Comparison of ENCODE assay signal across 9 mouse cellular contexts in the genomic region with DNA sequence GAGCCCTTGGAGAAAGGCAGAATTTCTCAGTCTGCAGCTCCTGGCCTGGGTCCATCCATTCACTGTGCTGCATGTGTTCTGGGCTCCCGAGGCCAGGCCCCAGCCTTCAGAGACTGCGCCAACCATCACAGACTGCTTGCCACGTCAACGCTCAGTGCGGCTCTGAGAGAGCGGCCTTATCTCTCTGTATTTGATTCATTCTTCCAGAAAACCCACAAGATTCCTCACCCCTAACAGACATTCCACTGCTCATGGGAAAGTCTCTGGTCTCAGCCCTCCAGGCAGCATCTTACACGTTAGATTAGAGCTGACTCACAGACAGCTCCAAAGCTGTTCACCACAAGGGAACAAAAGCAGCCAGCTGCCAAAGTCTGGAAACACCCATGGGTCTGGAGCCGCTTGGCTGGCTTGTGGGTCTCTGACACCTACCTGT.
A peak's percentile ranks its signal among the peaks of the same experiment; 100 is the strongest.
DNase-seq lines count a peak whose midpoint lies in the region; ATAC-seq lines count a peak whose summit lies in the region.
"Had no signal": no experiment of that assay in that cellular context is flagged by ENCODE, and none has a peak within 500 bp of the region (broad histone marks: within the 10 kb centered on the region; RNA-seq: fewer than 3 reads in every experiment).

No protein-coding gene starts in this region.

- no peaks in the 10 kb centered on the region for H3K27me3 ChIP-seq in hindbrain, embryonic 14.5 days (ENCODE audit: control insufficient read depth, insufficient read depth, low read length)
- no peaks in the 10 kb centered on the region for H3K27me3 ChIP-seq in hindbrain, embryonic 12.5 days
- no peaks in the 10 kb centered on the region for H3K27me3 ChIP-seq in limb, embryonic 15.5 days
- H3K27me3 ChIP-seq: liver, embryonic 15.5 days had no signal

- H3K4me3 ChIP-seq in hindbrain, embryonic 14.5 days (replicated peaks; ENCODE audit: low read length): no peak overlapping the region
- H3K4me3 ChIP-seq in hindbrain, embryonic 12.5 days: no peak overlapping the region
- no peak overlapping the region for H3K4me3 ChIP-seq in limb, embryonic 15.5 days
- H3K4me3 ChIP-seq: liver, embryonic 15.5 days had no signal

- WGBS in hindbrain, embryonic 14.5 days: 67% methylated on average over 8 of the region's 8 CpGs
- 81% methylated on average over 8 of the region's 8 CpGs for WGBS in hindbrain, embryonic 12.5 days
- WGBS in limb, embryonic 15.5 days: 34% methylated on average over 8 of the region's 8 CpGs

- no peaks in the 10 kb centered on the region for H3K36me3 ChIP-seq in hindbrain, embryonic 14.5 days (replicated peaks; ENCODE audit: control insufficient read depth, insufficient read depth)
- no peaks in the 10 kb centered on the region for H3K36me3 ChIP-seq in hindbrain, embryonic 12.5 days
- H3K36me3 ChIP-seq in limb, embryonic 15.5 days: no peaks in the 10 kb centered on the region
- H3K36me3 ChIP-seq: liver, embryonic 15.5 days had no signal

- ATAC-seq in hindbrain, embryonic 14.5 days (ENCODE audit: low FRiP score): peak; percentile 38; the same call in 1 of the 2 replicates
- ATAC-seq in hindbrain, embryonic 12.5 days (ENCODE audit: low FRiP score): no peak
- ATAC-seq in limb, embryonic 15.5 days (ENCODE audit: insufficient number of reproducible peaks, low FRiP score, low TSS enrichment, low read depth): peak; percentile 62

- H3K4me2 ChIP-seq in hindbrain, embryonic 14.5 days (replicated peaks): no peak overlapping the region
- H3K4me2 ChIP-seq in hindbrain, embryonic 12.5 days (replicated peaks): no peak overlapping the region
- H3K4me2 ChIP-seq in limb, embryonic 15.5 days: no peak overlapping the region
- H3K4me2 ChIP-seq: liver, embryonic 15.5 days had no signal

- H3K27ac ChIP-seq in hindbrain, embryonic 14.5 days: no peak overlapping the region
- no peak overlapping the region for H3K27ac ChIP-seq in hindbrain, embryonic 12.5 days
- H3K27ac ChIP-seq in limb, embryonic 15.5 days: peak overlapping the region; percentile 67
- H3K27ac ChIP-seq: liver, embryonic 15.5 days had no signal

- DNase-seq in hindbrain, embryonic 14.5 days (ENCODE audit: low spot score): no peak
- peak; percentile 97 for DNase-seq in Muller cell, postnatal 12 days (ENCODE audit: inconsistent ontology term)
- DNase-seq in cerebellum, postnatal 25 days: peak; percentile 66 to 78
- peak; percentile 63 to 71 for DNase-seq in heart, postnatal 14 days
- DNase-seq in thymus, postnatal 36 days: no peak
- DNase-seq in T-cell, adult 2 months (ENCODE audit: low spot score): no peak

- no peak overlapping the region for H3K9ac ChIP-seq in hindbrain, embryonic 14.5 days
- H3K9ac ChIP-seq in hindbrain, embryonic 12.5 days: no peak overlapping the region
- no peak overlapping the region for H3K9ac ChIP-seq in limb, embryonic 15.5 days
- H3K9ac ChIP-seq: liver, embryonic 15.5 days had no signal

- intact Hi-C loops in heart, postnatal 14 days (cut with DNase I): no loop called here

- H3K9me3 ChIP-seq in hindbrain, embryonic 14.5 days (ENCODE audit: control insufficient read depth, low read length): no peaks in the 10 kb centered on the region
- no peaks in the 10 kb centered on the region for H3K9me3 ChIP-seq in hindbrain, embryonic 12.5 days (replicated peaks)
- no peaks in the 10 kb centered on the region for H3K9me3 ChIP-seq in limb, embryonic 15.5 days
- H3K9me3 ChIP-seq: liver, embryonic 15.5 days had no signal

- H3K4me1 ChIP-seq in hindbrain, embryonic 14.5 days (replicated peaks; ENCODE audit: control insufficient read depth, insufficient read depth, low read length): peaks cover 9% of the 10 kb centered on the region
- H3K4me1 ChIP-seq in hindbrain, embryonic 12.5 days: peaks cover 15% of the 10 kb centered on the region
- H3K4me1 ChIP-seq in limb, embryonic 15.5 days: peaks cover 23% of the 10 kb centered on the region

Comparison
In these comparisons a context has a peak if more than half of its experiments do, and no peak if none do; other contexts are left out.
1. DNase-seq: peak in Muller cell, postnatal 12 days (single experiment), cerebellum, postnatal 25 days (2 of 2) and heart, postnatal 14 days (2 of 2); none in hindbrain, embryonic 14.5 days (single experiment), thymus, postnatal 36 days (0 of 2) and T-cell, adult 2 months (single experiment).